Mouse (Mus musculus) stomach, embryonic 15.5 days (tissue): ENCODE results near the gene Ldlrad3. TPM values are rescaled to one million over a fixed set of nuclear protein-coding genes. Genes with fewer than 3 reads are reported as not detected.

Source experiments
- ATAC-seq: fragments of 200-750 bp; cut with Nextera tagmentation; 2 replicates; pipeline ENCODE4 v1.8.0; 2017; ENCODE audit warnings: low read depth, moderate number of reproducible peaks, moderate TSS enrichment; ENCODE audit not compliant: insufficient read depth, low FRiP score
- H3K27ac ChIP-seq: fragments of 300-500 bp; sonication (generic); 2 replicates; pipeline ENCODE4 v1.5.1; 2015; ENCODE audit warnings: mild to moderate bottlenecking, inconsistent platforms
- H3K27me3 ChIP-seq: fragments of 300-500 bp; sonication (generic); replicated peaks from 2 replicates; pipeline ENCODE4 v1.6.1; 2015; ENCODE audit warnings: inconsistent platforms
- H3K36me3 ChIP-seq: fragments of 300-500 bp; sonication (generic); 2 replicates; pipeline ENCODE4 v1.6.1; 2015; ENCODE audit warnings: inconsistent platforms
- H3K4me1 ChIP-seq: fragments of 300-500 bp; sonication (generic); 2 replicates; pipeline ENCODE4 v1.6.1; 2015; ENCODE audit warnings: inconsistent platforms
- H3K4me2 ChIP-seq: fragments of 300-500 bp; sonication (generic); 2 replicates; pipeline ENCODE4 v1.6.1; 2015; ENCODE audit warnings: mild to moderate bottlenecking, inconsistent platforms
- H3K4me3 ChIP-seq: fragments of 300-500 bp; sonication (generic); replicated peaks from 2 replicates; pipeline ENCODE4 v1.5.1; 2015; ENCODE audit warnings: inconsistent platforms
- H3K9ac ChIP-seq: fragments of 300-500 bp; sonication (generic); 2 replicates; pipeline ENCODE4 v1.6.1; 2015; ENCODE audit warnings: inconsistent platforms
- H3K9me3 ChIP-seq: fragments of 300-500 bp; sonication (generic); 2 replicates; pipeline ENCODE4 v1.6.1; 2016; ENCODE audit warnings: inconsistent platforms
- WGBS: fragments of 180-500 bp; shearing (Covaris S2); methylation state at CpG from one replicate; pipeline ENCODE4 v1.1.7; 2015; 5-methylcytosine and 5-hydroxymethylcytosine counted together
- polyA plus RNA-seq: library from polyadenylated mRNA; unstranded; fragments of >200 nt; fragmentation: Nextera tagmentation; extraction: Ambion mirVana; gene quantifications from 2 replicates; pipeline ENCODE4 v1.2.1, GENCODE M21; 2015

Ldlrad3 gene
- polyA plus RNA-seq, 1 experiment from 2014 or later: 39.1 TPM

DNA sequence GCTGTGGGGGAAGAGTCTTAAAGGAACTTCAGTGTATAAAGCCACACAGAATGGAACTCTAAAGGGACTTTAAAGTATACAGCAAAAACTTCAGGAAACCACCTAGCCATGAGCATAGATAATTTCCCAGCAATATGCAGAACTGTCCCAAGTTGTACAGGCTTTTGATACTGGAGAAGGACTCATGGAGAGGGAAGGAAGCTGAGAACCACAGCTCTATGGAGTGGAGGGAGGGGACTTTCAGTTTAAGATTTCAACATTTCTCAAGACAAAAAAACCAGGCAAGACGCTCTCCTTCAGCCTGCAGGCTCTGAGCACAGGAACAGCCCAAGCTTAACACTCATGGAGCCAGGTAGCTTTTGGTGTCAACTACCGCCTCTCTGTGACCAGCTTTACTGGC lies 4.7 kb downstream of the Ldlrad3 start:
- peaks cover 18% of the 10 kb centered on the region for H3K4me1 ChIP-seq
- no peaks in the 10 kb centered on the region for H3K27me3 ChIP-seq
- no peak overlapping the region for H3K4me3 ChIP-seq
- H3K4me2 ChIP-seq: no peak overlapping the region
- ATAC-seq: no peak
- no peaks in the 10 kb centered on the region for H3K9me3 ChIP-seq
- WGBS: 69% methylated on average over 2 of the region's 2 CpGs
- H3K9ac ChIP-seq: no peak overlapping the region
- no peaks in the 10 kb centered on the region for H3K36me3 ChIP-seq
- peak overlapping the region; percentile 21; the same call in 1 of the 2 replicates for H3K27ac ChIP-seq

DNA sequence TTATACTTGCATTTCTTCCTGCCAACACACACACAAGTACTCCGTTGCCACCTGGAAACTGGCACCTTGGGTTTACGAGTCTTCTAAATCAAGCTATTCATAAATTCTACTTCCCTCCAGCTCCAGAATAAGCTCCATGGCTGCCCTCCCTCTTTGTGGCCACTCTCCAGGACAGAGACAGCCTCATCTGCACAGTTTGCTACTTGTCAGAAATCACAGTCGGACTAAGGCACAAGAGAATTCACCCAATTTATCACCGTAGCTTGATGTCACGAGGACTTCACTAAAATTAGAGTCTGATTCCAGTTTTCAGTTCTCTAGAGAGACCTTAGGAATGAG lies 9.8 kb downstream of the Ldlrad3 start:
- no peak for ATAC-seq

DNA sequence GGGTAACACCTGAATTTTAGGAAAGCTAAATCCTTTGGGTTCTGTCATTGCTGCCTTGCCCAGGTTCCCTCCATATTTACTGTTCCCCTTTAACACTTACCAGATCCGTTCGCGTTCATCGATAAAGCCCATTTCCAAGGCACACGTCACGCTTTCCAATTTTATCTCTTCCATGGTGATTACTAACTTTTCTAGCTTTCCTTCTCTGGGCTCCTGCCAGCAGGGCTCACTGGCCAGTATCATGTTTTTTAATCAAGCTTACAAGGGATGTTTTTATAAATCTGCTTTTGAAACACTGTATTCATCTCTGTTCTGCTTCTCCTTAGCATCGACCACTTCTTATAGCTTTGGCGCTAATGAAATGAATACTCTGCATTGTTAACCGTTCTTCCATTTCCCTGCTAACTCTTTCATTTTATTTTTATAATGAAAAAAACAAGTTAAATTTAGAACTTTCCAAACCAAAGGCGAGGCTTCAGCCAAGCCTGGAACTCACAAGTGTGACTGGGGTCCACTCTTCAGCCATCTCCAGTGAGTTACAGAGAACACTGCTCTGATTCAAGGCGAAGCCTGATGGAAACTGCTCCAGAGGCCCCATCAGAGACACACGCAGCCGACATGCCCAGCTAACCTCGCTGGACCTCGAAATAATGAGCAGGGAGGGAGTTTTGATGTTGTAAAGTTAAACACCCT lies 10.3 kb downstream of the Ldlrad3 start:
- H3K27ac ChIP-seq: no peak overlapping the region
- no peak overlapping the region for H3K4me3 ChIP-seq
- H3K4me1 ChIP-seq: peaks cover 3% of the 10 kb centered on the region; the same call in 1 of the 2 replicates
- ATAC-seq: no peak
- H3K27me3 ChIP-seq: no peaks in the 10 kb centered on the region
- no peak overlapping the region for H3K9ac ChIP-seq
- 80% methylated on average over 15 of the region's 15 CpGs for WGBS
- no peaks in the 10 kb centered on the region for H3K9me3 ChIP-seq
- H3K4me2 ChIP-seq: no peak overlapping the region
- H3K36me3 ChIP-seq: no peaks in the 10 kb centered on the region

More for the DNA sequence above, 9.8 kb downstream of the Ldlrad3 start:
- 77% methylated on average over 5 of the region's 5 CpGs for WGBS
- H3K4me2 ChIP-seq: no peak overlapping the region
- no peak overlapping the region for H3K4me3 ChIP-seq
- H3K27ac ChIP-seq: no peak overlapping the region
- H3K9ac ChIP-seq: no peak overlapping the region
- no peaks in the 10 kb centered on the region for H3K27me3 ChIP-seq
- H3K36me3 ChIP-seq: no peaks in the 10 kb centered on the region
- no peaks in the 10 kb centered on the region for H3K9me3 ChIP-seq
- peaks cover 6% of the 10 kb centered on the region; the same call in 1 of the 2 replicates for H3K4me1 ChIP-seq

DNA sequence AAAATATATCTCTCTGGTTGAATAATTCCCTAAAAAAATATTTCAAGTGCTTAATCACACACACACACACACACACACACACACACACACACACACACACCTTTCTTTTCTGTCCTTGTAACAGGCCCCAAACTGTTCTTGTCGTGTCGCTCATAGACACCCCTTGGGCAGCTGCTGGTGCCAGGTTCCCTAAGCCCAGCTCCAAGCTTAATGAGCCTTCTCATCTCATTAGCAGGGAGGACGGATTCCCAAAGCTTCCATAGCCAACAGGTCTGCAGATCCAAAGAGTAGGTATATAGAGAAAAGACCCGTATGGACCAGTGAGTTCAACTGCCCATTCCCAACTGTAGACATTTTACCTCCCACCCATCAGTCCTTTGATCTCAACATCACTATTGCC lies 13.7 kb downstream of the Ldlrad3 start:
- H3K36me3 ChIP-seq: no peaks in the 10 kb centered on the region

DNA sequence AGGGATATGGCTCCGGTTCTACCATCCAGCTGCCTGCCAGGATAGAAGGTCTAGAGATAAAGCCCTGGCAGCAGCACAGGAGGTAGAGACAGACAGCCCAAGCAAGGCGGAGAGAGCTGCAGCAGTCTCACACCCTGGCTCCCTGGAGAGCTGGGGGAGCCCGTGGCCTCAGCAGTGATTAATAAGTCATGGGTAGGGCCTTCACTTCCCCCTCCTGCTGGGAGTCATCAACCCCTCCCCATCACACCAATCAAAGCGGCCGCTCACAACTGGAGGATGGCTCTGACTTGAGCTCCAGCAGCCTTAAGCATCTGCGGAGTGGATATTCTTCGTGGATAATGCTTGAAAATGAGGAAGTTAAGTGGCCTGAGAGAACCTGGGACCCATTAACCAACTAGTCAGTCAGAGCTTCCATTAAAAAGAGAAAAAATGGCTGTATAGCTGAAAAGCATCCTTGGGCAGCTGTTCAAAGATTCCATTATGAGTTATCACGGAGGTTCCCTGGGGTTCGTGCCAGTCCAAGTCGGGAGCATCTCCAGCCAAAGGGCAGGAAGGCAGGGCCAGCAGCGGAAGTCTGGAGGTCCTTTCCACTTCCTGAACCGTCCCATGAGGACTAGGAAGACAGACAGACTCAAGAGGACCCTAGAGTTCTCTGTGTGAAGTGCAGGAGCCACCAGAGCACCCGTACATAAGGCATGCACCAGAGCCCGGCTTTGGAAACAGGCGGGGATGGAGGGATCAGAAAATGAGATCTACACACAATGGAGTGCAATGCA lies 19.4 kb downstream of the Ldlrad3 start:
- Histone ChIP-seq H3K27me3 (no peaks in the 10 kb centered on the region), H3K9me3 (no peaks in the 10 kb centered on the region), H3K4me3 (no peak overlapping the region), H3K4me1 (peaks cover 11% of the 10 kb centered on the region), H3K36me3 (no peaks in the 10 kb centered on the region), H3K9ac (no peak overlapping the region), H3K4me2 (no peak overlapping the region; the same call in 1 of the 2 replicates), H3K27ac (peak overlapping the region; percentile 41)
- peak; percentile 34; the same call in 1 of the 2 replicates for ATAC-seq
- 25% methylated on average over 15 of the region's 15 CpGs for WGBS

More for the DNA sequence above, 13.7 kb downstream of the Ldlrad3 start:
- Histone ChIP-seq H3K27ac (no peak overlapping the region), H3K27me3 (no peaks in the 10 kb centered on the region), H3K4me2 (no peak overlapping the region), H3K9me3 (no peaks in the 10 kb centered on the region), H3K4me1 (no peaks in the 10 kb centered on the region), H3K9ac (no peak overlapping the region), H3K4me3 (no peak overlapping the region)
- WGBS: 82% methylated on average over 4 of the region's 4 CpGs
- ATAC-seq: no peak

DNA sequence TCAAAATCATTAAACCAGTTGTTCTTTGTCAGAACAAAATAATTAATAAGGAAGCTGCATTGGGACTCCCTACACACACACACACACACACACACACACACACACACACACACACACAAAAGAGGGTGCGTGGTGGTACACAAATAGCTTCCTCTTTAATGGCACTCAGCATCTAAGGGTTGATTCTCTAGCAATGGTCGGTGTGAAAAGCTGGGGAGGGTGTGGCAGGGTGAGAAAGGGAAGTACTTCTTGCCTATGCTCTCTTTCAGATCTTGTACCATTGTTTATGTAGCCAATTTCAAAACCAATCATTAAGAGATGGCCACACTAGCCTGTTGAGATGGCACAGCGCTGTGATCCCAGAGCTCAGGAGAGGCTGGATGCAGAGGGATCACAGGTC lies 23.1 kb downstream of the Ldlrad3 start:
- Histone ChIP-seq H3K4me3 (no peak overlapping the region), H3K4me2 (no peak overlapping the region), H3K4me1 (peaks cover 11% of the 10 kb centered on the region), H3K27ac (no peak overlapping the region), H3K27me3 (no peaks in the 10 kb centered on the region), H3K36me3 (no peaks in the 10 kb centered on the region), H3K9ac (no peak overlapping the region), H3K9me3 (no peaks in the 10 kb centered on the region)
- WGBS: 70% methylated on average over 3 of the region's 3 CpGs
- ATAC-seq: no peak

DNA sequence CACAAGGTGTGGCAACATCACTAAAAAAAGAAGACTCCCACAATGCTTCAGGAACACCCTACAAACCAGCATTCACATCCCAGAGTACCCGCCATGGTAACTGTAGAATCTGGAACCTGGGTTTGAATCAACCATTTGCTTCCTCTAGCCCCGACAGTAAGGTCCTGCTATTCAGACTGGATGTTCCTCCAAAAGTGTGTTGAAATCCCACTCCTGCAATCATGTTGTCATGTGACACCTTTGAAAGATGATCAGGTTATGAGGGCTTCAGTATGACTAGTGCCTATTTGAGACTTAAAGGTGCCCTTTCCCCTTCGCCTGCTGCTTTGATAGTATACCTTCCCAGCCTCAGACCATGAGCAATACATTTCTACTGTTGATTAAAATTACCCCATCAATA lies 28.6 kb downstream of the Ldlrad3 start:
- Histone ChIP-seq H3K4me3 (no peak overlapping the region), H3K27ac (no peak overlapping the region), H3K27me3 (no peaks in the 10 kb centered on the region), H3K36me3 (no peaks in the 10 kb centered on the region), H3K4me1 (peaks cover 28% of the 10 kb centered on the region), H3K9ac (no peak overlapping the region), H3K4me2 (no peak overlapping the region), H3K9me3 (no peaks in the 10 kb centered on the region)
- 90% methylated on average over 3 of the region's 3 CpGs for WGBS
- ATAC-seq: no peak

DNA sequence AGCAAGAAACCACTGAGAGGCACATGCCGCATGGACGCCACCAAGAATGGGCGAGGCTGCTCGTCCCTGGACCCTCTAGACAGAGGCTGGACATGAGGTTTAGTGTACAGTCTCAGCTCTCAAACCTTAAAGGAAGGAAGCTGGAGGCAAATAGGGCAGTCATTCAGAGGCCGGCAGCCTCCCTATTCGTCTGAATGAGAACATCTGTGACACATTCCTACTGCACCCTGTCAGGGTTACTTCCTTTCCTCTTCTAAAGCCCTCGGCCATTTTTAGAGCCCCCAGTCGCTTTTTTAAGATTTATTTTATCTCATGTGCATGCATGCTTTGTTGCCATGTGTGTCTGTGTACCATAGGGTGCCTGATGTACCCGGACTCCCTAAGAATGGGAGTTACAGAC lies 29.2 kb downstream of the Ldlrad3 start:
- Histone ChIP-seq H3K27ac (no peak overlapping the region), H3K9me3 (no peaks in the 10 kb centered on the region), H3K36me3 (no peaks in the 10 kb centered on the region), H3K4me1 (peaks cover 28% of the 10 kb centered on the region), H3K9ac (no peak overlapping the region), H3K27me3 (no peaks in the 10 kb centered on the region), H3K4me2 (no peak overlapping the region), H3K4me3 (no peak overlapping the region)
- 63% methylated on average over 9 of the region's 9 CpGs for WGBS
- no peak for ATAC-seq

DNA sequence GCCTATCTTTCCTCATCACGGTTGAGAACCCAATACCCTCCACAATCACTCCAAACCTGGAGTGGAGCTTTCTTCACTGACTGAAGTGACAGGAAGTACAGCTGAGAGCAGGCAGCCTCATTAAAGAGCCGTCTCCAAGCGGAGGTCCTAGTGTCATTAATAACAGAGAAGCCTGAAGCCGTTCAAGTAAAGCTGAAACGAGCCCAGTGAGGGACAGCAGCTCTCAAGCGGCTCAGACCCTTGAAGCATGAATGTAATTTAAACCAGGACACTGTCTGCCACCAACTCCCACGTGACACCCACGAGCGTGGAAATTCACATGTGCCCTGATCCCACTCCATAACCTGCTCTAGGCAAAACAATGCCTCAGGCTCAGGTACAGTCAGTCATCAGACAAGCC lies 29.7 kb downstream of the Ldlrad3 start:
- Histone ChIP-seq H3K27ac (no peak overlapping the region), H3K9ac (no peak overlapping the region), H3K4me1 (peaks cover 28% of the 10 kb centered on the region), H3K4me2 (no peak overlapping the region), H3K27me3 (no peaks in the 10 kb centered on the region), H3K4me3 (no peak overlapping the region), H3K36me3 (no peaks in the 10 kb centered on the region), H3K9me3 (no peaks in the 10 kb centered on the region)
- no peak for ATAC-seq
- WGBS: 39% methylated on average over 9 of the region's 9 CpGs

DNA sequence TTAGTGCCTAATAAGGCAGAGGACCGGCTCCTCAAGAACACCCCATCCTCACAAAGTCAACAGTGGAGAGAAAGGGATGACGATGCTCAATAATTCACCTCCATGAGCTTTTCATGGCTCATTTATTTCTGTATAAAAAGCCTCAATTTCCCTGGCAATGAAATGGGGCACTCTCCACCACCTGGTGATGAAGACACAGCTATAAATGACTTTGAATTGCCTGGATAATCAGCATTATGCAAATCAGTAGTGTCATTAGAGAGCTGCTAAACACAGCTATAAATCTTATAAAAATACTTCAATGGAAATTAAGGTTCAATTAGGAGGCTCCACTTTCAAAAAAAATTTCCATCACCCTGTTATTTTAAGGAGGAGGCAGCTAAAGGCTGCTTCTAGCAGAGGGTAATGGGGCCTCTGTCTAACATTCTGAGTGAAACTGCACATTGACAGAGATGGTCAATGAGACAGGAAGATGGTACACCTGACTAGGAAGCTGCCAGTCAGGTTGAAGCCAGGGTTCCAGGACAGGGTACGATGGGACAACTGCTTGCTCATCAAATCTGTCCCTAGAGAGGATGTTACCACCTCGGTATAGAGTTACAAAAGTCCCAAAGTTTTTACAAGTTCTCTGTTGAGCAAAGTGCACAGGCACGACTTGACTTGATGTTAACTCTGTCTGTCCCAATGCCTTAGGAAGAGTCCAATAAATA lies 30.7 kb downstream of the Ldlrad3 start:
- no peak overlapping the region for H3K4me3 ChIP-seq
- 45% methylated on average over 5 of the region's 5 CpGs for WGBS
- H3K4me2 ChIP-seq: no peak overlapping the region
- no peak overlapping the region for H3K9ac ChIP-seq
- ATAC-seq: no peak
- H3K9me3 ChIP-seq: no peaks in the 10 kb centered on the region
- peaks cover 28% of the 10 kb centered on the region for H3K4me1 ChIP-seq
- H3K36me3 ChIP-seq: no peaks in the 10 kb centered on the region
- no peaks in the 10 kb centered on the region for H3K27me3 ChIP-seq
- 0 out of 2 replicates have a peak overlapping the region, but pooled peaks have one; percentile 28 for H3K27ac ChIP-seq

DNA sequence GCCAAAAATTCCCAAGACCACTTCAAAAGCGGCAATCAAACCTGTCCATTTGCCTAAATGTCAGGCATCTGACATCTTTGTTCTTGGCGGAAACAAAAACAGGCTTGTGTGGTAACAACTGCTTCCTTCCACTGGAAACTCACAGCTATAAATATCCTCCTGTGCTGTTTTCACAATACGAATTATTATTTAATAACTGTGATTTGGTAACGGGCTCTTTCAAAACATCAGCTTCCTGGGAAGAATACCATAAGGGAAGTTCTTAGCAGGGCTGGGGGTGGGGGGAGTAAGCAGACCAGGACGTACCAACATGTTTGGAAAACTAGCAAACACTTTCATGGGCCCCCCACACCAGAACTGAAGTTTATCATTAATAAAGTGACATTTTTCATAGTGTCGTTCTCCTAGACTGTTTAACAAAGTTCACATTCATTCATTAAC lies 31.4 kb downstream of the Ldlrad3 start:
- Histone ChIP-seq H3K4me2 (no peak overlapping the region), H3K4me3 (no peak overlapping the region), H3K27me3 (no peaks in the 10 kb centered on the region), H3K9me3 (no peaks in the 10 kb centered on the region), H3K27ac (0 out of 2 replicates have a peak overlapping the region, but pooled peaks have one; percentile 32), H3K4me1 (peaks cover 28% of the 10 kb centered on the region), H3K9ac (no peak overlapping the region), H3K36me3 (no peaks in the 10 kb centered on the region)
- 24% methylated on average over 6 of the region's 6 CpGs for WGBS
- ATAC-seq: no peak

DNA sequence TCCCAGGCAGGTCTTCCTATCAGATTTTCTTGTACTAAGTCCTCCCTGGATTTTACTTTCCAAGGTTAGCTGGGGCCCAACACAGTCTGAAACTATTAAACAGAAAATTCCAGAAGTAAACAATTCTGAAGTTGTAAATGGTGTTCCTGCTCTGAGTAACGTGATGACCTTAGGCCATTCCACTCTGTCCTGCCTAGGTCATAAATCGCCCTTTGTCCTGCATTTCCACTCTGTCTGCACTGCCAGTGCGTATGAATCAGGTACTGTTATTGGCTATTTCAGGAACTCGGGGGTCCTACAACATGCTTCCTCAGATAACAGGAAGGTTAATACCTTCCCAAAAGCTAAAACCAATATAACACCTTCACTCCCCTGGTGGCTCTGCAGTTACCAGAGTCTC lies 31.9 kb downstream of the Ldlrad3 start:
- WGBS: 44% methylated on average over 4 of the region's 4 CpGs
- no peak for ATAC-seq
- no peaks in the 10 kb centered on the region for H3K27me3 ChIP-seq
- H3K4me1 ChIP-seq: peaks cover 28% of the 10 kb centered on the region
- no peaks in the 10 kb centered on the region for H3K9me3 ChIP-seq
- 0 out of 2 replicates have a peak overlapping the region, but pooled peaks have one; percentile 32 for H3K27ac ChIP-seq
- no peak overlapping the region for H3K9ac ChIP-seq
- no peak overlapping the region for H3K4me2 ChIP-seq
- H3K36me3 ChIP-seq: no peaks in the 10 kb centered on the region
- no peak overlapping the region for H3K4me3 ChIP-seq
